In genomic region chr9:40802533-40802875, GRCm38 (mm10) we compare ENCODE assay signal across 8 mouse cellular contexts. TPM values are rescaled to one million over a fixed set of nuclear protein-coding genes. Genes with fewer than 3 reads are reported as not detected.
DNase-seq lines count a peak whose midpoint lies in the region; ATAC-seq and TF ChIP-seq lines count a peak whose summit lies in the region.
"Not testable (repeated sequence)": the region's sequence is repeated elsewhere in the genome, so short reads cannot be mapped to it uniquely, and the experiment has no call there.

No protein-coding gene starts in this region.

- H3K9ac ChIP-seq in forebrain, embryonic 14.5 days (ENCODE audit: low read length): peak overlapping the region; percentile 99
- peak overlapping the region; percentile 100 for H3K9ac ChIP-seq in kidney, embryonic 14.5 days (ENCODE audit: low read depth, low read length)
- H3K9ac ChIP-seq in liver, embryonic 12.5 days: peak overlapping the region; percentile 100
- peak overlapping the region; percentile 99 for H3K9ac ChIP-seq in midbrain, embryonic 11.5 days (ENCODE audit: low read length)

- H3K36me3 ChIP-seq in forebrain, embryonic 14.5 days (ENCODE audit: control insufficient read depth, insufficient read depth, low read length): peaks cover 47% of the 10 kb centered on the region
- peaks cover 57% of the 10 kb centered on the region for H3K36me3 ChIP-seq in hindbrain, embryonic 10.5 days
- H3K36me3 ChIP-seq in kidney, embryonic 14.5 days (ENCODE audit: control insufficient read depth, insufficient read depth, low read length): peaks cover 46% of the 10 kb centered on the region
- H3K36me3 ChIP-seq in liver, embryonic 12.5 days: peaks cover 55% of the 10 kb centered on the region
- peaks cover 15% of the 10 kb centered on the region for H3K36me3 ChIP-seq in midbrain, embryonic 11.5 days (ENCODE audit: control insufficient read depth, insufficient read depth, low read length)
- peaks cover 34% of the 10 kb centered on the region for H3K36me3 ChIP-seq in small intestine, adult 2 months (ENCODE audit: control insufficient read depth, insufficient read depth, low read length)

- H3K4me3 ChIP-seq in forebrain, embryonic 14.5 days (ENCODE audit: low read depth, low read length): peak overlapping the region; percentile 98
- H3K4me3 ChIP-seq in hindbrain, embryonic 10.5 days: peak overlapping the region; percentile 99
- H3K4me3 ChIP-seq in kidney, embryonic 14.5 days (ENCODE audit: low read length): peak overlapping the region; percentile 97
- peak overlapping the region; percentile 98 for H3K4me3 ChIP-seq in liver, embryonic 12.5 days
- peak overlapping the region; percentile 98 for H3K4me3 ChIP-seq in midbrain, embryonic 11.5 days (ENCODE audit: low read depth, low read length)
- H3K4me3 ChIP-seq in small intestine, adult 2 months (ENCODE audit: low read depth, low read length): peak overlapping the region; percentile 5; the same call in 1 of the 2 replicates

- H3K27me3 ChIP-seq in forebrain, embryonic 14.5 days (replicated peaks; ENCODE audit: control insufficient read depth, insufficient read depth, low read length); hindbrain, embryonic 10.5 days (ENCODE audit: insufficient read depth, poor library complexity, severe bottlenecking); kidney, embryonic 14.5 days (ENCODE audit: control insufficient read depth, insufficient read depth, low read length); liver, embryonic 12.5 days (replicated peaks); midbrain, embryonic 11.5 days (ENCODE audit: control insufficient read depth, insufficient read depth, low read length); small intestine, adult 2 months (ENCODE audit: control insufficient read depth, insufficient read depth, low read length): not testable (repeated sequence)

- not testable (repeated sequence) for H3K9me3 ChIP-seq in forebrain, embryonic 14.5 days (replicated peaks; ENCODE audit: control insufficient read depth, low read length); hindbrain, embryonic 10.5 days; kidney, embryonic 14.5 days (ENCODE audit: control insufficient read depth, low read length); liver, embryonic 12.5 days (replicated peaks); midbrain, embryonic 11.5 days (ENCODE audit: control insufficient read depth, low read length)

- 3% methylated on average over 8 of the region's 8 CpGs for WGBS in forebrain, embryonic 14.5 days
- WGBS in hindbrain, embryonic 10.5 days: 5% methylated on average over 8 of the region's 8 CpGs
- 4% methylated on average over 8 of the region's 8 CpGs for WGBS in kidney, embryonic 14.5 days
- WGBS in liver, embryonic 12.5 days (ENCODE audit: insufficient replicate concordance): 3% methylated on average over 8 of the region's 8 CpGs
- 6% methylated on average over 8 of the region's 8 CpGs for WGBS in midbrain, embryonic 11.5 days
- 1% methylated on average over 8 of the region's 8 CpGs for whole genome bisulfite sequencing in small intestine, adult 2 months

- not testable (repeated sequence) for TF ChIP-seq POLR2A in small intestine, adult 2 months (IDR thresholded peaks at IDR 0.05; ENCODE audit: low read depth, low read length)

- DNase-seq in 416B (ENCODE audit: low read depth): peak; percentile 26
- DNase-seq in cerebellum, adult 9-10 months: peak; percentile 45
- not testable (repeated sequence) for DNase-seq in forebrain, embryonic 14.5 days (ENCODE audit: low spot score); hindbrain, embryonic 10.5 days (ENCODE audit: low spot score)
- DNase-seq in midbrain, embryonic 11.5 days (ENCODE audit: low spot score, missing footprints): peak; percentile 72

- peak overlapping the region; percentile 56 for H3K4me2 ChIP-seq in forebrain, embryonic 14.5 days (ENCODE audit: low read length)
- peak overlapping the region; percentile 62 for H3K4me2 ChIP-seq in kidney, embryonic 14.5 days (replicated peaks; ENCODE audit: low read depth, low read length)
- peak overlapping the region; percentile 81 for H3K4me2 ChIP-seq in liver, embryonic 12.5 days
- peak overlapping the region; percentile 83 for H3K4me2 ChIP-seq in midbrain, embryonic 11.5 days

- peaks cover 22% of the 10 kb centered on the region for H3K4me1 ChIP-seq in forebrain, embryonic 14.5 days (ENCODE audit: control insufficient read depth, insufficient read depth, low read length)
- H3K4me1 ChIP-seq in hindbrain, embryonic 10.5 days (replicated peaks): peaks cover 53% of the 10 kb centered on the region
- H3K4me1 ChIP-seq in kidney, embryonic 14.5 days (ENCODE audit: control insufficient read depth, insufficient read depth, low read length): peaks cover 27% of the 10 kb centered on the region
- H3K4me1 ChIP-seq in liver, embryonic 12.5 days: peaks cover 39% of the 10 kb centered on the region
- peaks cover 35% of the 10 kb centered on the region for H3K4me1 ChIP-seq in midbrain, embryonic 11.5 days (ENCODE audit: control insufficient read depth, insufficient read depth, low read length)
- peaks cover 11% of the 10 kb centered on the region; the same call in 1 of the 2 replicates for H3K4me1 ChIP-seq in small intestine, adult 2 months (ENCODE audit: control insufficient read depth, insufficient read depth, insufficient read length, low read length)

- not testable (repeated sequence) for TF ChIP-seq CTCF in small intestine, adult 2 months (IDR thresholded peaks at IDR 0.05; ENCODE audit: extremely low read depth, insufficient read length, insufficient replicate concordance, low read depth, low read length)

- not testable (repeated sequence) for ATAC-seq in forebrain, embryonic 14.5 days; kidney, embryonic 14.5 days (ENCODE audit: low FRiP score, low TSS enrichment); liver, embryonic 12.5 days; midbrain, embryonic 11.5 days (ENCODE audit: low FRiP score)

- H3K27ac ChIP-seq in forebrain, embryonic 14.5 days (ENCODE audit: low read depth, low read length); hindbrain, embryonic 10.5 days; kidney, embryonic 14.5 days (ENCODE audit: low read depth, low read length); midbrain, embryonic 11.5 days (ENCODE audit: low read depth, low read length); small intestine, adult 2 months (ENCODE audit: insufficient read depth, low read depth, low read length): not testable (repeated sequence)
- peak overlapping the region; percentile 98 for H3K27ac ChIP-seq in liver, embryonic 12.5 days

RNA-seq across cellular contexts. Expression of gene Hspa8, which starts 1.7 kb away (rescaled TPM):
- polyA plus RNA-seq in forebrain, embryonic 14.5 days (2014; fragmentation: Nextera tagmentation; extraction: Ambion mirVana): 3,062 and 3,353 TPM in 2 replicates
- 2,933 and 3,536 TPM in 2 replicates for polyA plus RNA-seq in hindbrain, embryonic 10.5 days (2016; fragmentation: Nextera tagmentation; extraction: Ambion mirVana)
- 2,147 and 3,036 TPM in 2 replicates for polyA plus RNA-seq in kidney, embryonic 14.5 days (2014; fragmentation: Nextera tagmentation; extraction: Ambion mirVana)
- polyA plus RNA-seq in liver, embryonic 12.5 days (2016; fragmentation: Nextera tagmentation; extraction: Ambion mirVana): 2,428 and 2,723 TPM in 2 replicates
- polyA plus RNA-seq in midbrain, embryonic 11.5 days (2014; fragmentation: Nextera tagmentation; extraction: Ambion mirVana): 3,704 and 3,886 TPM in 2 replicates
- polyA plus RNA-seq in small intestine, adult 2 months (2012; rRNA removed): 685 and 816 TPM in 2 replicates

Comparison
In these comparisons a context has a peak if more than half of its experiments do, and no peak if none do; other contexts are left out.
1. H3K4me3 ChIP-seq: peak in every context shown above with its lines; median percentile 99 in hindbrain, embryonic 10.5 days; 98 in forebrain, embryonic 14.5 days; 98 in liver, embryonic 12.5 days; 98 in midbrain, embryonic 11.5 days; 97 in kidney, embryonic 14.5 days; 5 in small intestine, adult 2 months.